Mouse (Mus musculus) myocyte (in vitro differentiated cells): ENCODE data around the gene Abca13. TPM values are rescaled to one million over a fixed set of nuclear protein-coding genes. Genes with fewer than 3 reads are reported as not detected.

Source experiments
- H3K27me3 ChIP-seq: one replicate; pipeline ENCODE4 v1.6.1; 2011; ENCODE audit not compliant: control insufficient read depth, insufficient read depth, insufficient read length
- H3K36me3 ChIP-seq: one replicate; pipeline ENCODE4 v1.6.1; 2011; ENCODE audit not compliant: control insufficient read depth, insufficient read depth
- H3K4me2 ChIP-seq: one replicate; pipeline ENCODE4 v1.6.1; 2011; ENCODE audit warnings: low read depth, control low read depth
- H3K4me3 ChIP-seq: one replicate; pipeline ENCODE4 v1.5.1; 2011; ENCODE audit warnings: mild to moderate bottlenecking, control low read depth, moderate library complexity
- H3K79me2 ChIP-seq: one replicate; pipeline ENCODE4 v1.6.1; 2011; ENCODE audit not compliant: control insufficient read depth, insufficient read depth
- H3ac ChIP-seq: one replicate; pipeline ENCODE4 v1.6.1; 2011; ENCODE audit not compliant: control insufficient read depth, insufficient read length
- CEBPB ChIP-seq: IDR thresholded peaks from 2 replicates; pipeline ENCODE4 v1.6.1; 2011; ENCODE audit warnings: mild to moderate bottlenecking, moderate library complexity; ENCODE audit not compliant: poor library complexity, insufficient read depth, severe bottlenecking
- E2F4 ChIP-seq: IDR thresholded peaks from one replicate; pipeline ENCODE4 v1.6.1; 2011; ENCODE audit warnings: mild to moderate bottlenecking, control low read depth, moderate library complexity; ENCODE audit not compliant: insufficient read depth
- MAX ChIP-seq: IDR thresholded peaks from one replicate; pipeline ENCODE4 v1.6.1; 2011; ENCODE audit warnings: low read depth, mild to moderate bottlenecking, control low read depth
- MYOD1 ChIP-seq, 3 experiments: IDR thresholded peaks; one replicate each; pipeline ENCODE4 v1.6.1; 2011; ENCODE audit warnings: control low read depth in 2 of 3, low read depth in 2 of 3, mild to moderate bottlenecking in 2 of 3, moderate library complexity in 1 of 3; ENCODE audit not compliant: insufficient read length in 2 of 3, control insufficient read depth in 1 of 3
- MYOG ChIP-seq, 3 experiments: IDR thresholded peaks; one replicate each; pipeline ENCODE4 v1.6.1; 2011; ENCODE audit warnings: control low read depth in 2 of 3, low read depth in 2 of 3, mild to moderate bottlenecking in 2 of 3; ENCODE audit not compliant: insufficient read length in 2 of 3, control insufficient read depth in 1 of 3, insufficient read depth in 1 of 3
- POLR2A ChIP-seq: IDR thresholded peaks from one replicate; pipeline ENCODE4 v1.6.1; 2011; ENCODE audit warnings: low read depth, mild to moderate bottlenecking, control low read depth, moderate library complexity; ENCODE audit not compliant: insufficient read length
- POLR2AphosphoS2 ChIP-seq: IDR thresholded peaks from one replicate; pipeline ENCODE4 v1.6.1; 2011; ENCODE audit warnings: low read depth, control low read depth; ENCODE audit not compliant: insufficient read length
- REST ChIP-seq: IDR thresholded peaks from one replicate; pipeline ENCODE4 v1.6.1; 2011; ENCODE audit warnings: mild to moderate bottlenecking, control low read depth, moderate library complexity; ENCODE audit not compliant: insufficient read depth, insufficient read length
- SRF ChIP-seq: IDR thresholded peaks from one replicate; pipeline ENCODE4 v1.6.1; 2011; ENCODE audit warnings: low read depth; ENCODE audit not compliant: control insufficient read depth, insufficient read length
- TCF12 ChIP-seq: IDR thresholded peaks from one replicate; pipeline ENCODE4 v1.6.1; 2011; ENCODE audit warnings: mild to moderate bottlenecking, control low read depth; ENCODE audit not compliant: poor library complexity, insufficient read depth, severe bottlenecking
- TCF3 ChIP-seq: IDR thresholded peaks from one replicate; pipeline ENCODE4 v1.6.1; 2011; ENCODE audit warnings: low read depth, control low read depth; ENCODE audit not compliant: insufficient read length
- USF1 ChIP-seq: IDR thresholded peaks from one replicate; pipeline ENCODE4 v1.6.1; 2011; ENCODE audit warnings: low read depth, mild to moderate bottlenecking, control low read depth, moderate library complexity
- polyA plus RNA-seq: library from polyadenylated mRNA; unstranded; fragments of >200 nt; fragmentation: generic; extraction: Trizol; gene quantifications from one replicate; pipeline ENCODE4 v1.2.1, GENCODE M21; 2012; ENCODE audit warnings: missing spikeins

Abca13 gene
- polyA plus RNA-seq, 1 experiment, result 0.05 TPM

DNA sequence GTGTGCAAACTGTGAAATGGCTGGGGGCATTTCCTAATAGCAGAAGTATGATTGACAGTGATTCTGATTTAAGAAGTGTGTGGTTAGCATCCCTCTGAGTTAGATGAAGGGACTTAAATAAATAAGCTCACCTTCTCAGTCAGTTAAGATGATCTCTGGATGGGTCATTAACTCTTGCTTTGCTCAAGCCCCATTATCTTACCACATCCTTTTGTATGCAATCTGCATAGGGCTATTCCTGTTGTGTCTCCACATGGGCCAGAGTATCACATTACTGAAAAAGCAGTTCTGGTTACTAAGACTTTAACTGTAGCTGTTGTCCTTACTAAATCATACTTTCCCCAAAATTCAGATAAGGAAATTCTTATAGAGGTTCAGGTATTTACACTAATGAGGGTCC, 416.5 kb downstream of the Abca13 start:
- Histone ChIP-seq H3K27me3 (no peaks in the 10 kb centered on the region), H3K4me2 (no peak overlapping the region), H3K79me2 (no peaks in the 10 kb centered on the region), H3K36me3 (no peaks in the 10 kb centered on the region), H3K4me3 (no peak overlapping the region), H3ac (no peak overlapping the region)
- no peak for TF ChIP-seq MAX
- no peak for TF ChIP-seq SRF
- no peak for TF ChIP-seq TCF12
- no peak for TF ChIP-seq POLR2AphosphoS2
- TF ChIP-seq MYOD1 (IDR thresholded peaks at IDR 0.05; ENCODE audit: control insufficient read depth in 1 of 3, insufficient read length in 2 of 3, low read depth in 2 of 3), result no peak

DNA sequence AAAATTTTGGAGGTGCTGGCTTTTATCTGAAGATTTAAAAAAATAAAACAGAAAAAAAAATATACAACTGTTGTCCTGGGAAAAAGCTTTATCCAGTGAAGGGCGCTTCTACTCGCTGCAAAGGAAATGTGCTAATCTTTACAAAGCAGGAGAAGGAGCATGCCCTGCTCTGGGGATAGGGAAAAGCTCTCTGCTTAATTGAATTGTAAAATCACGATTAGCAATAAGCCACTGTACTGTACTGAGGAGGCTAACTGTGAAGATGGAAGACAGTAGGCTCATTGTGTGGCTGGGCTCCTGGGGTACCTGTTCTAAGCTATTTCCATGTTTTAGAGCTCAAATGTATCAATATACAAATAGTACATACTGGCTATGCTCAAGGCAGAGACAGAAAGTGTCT, 417.3 kb downstream of the Abca13 start:
- Histone ChIP-seq H3K4me3 (no peak overlapping the region), H3K36me3 (no peaks in the 10 kb centered on the region), H3K79me2 (no peaks in the 10 kb centered on the region), H3K4me2 (no peak overlapping the region), H3ac (no peak overlapping the region), H3K27me3 (no peaks in the 10 kb centered on the region)
- TF ChIP-seq TCF3 (no peak), POLR2A (no peak), MYOD1 (IDR thresholded peaks at IDR 0.05; ENCODE audit: control insufficient read depth in 1 of 3, insufficient read length in 2 of 3, low read depth in 2 of 3) (no peak), USF1 (no peak), E2F4 (no peak), CEBPB (no peak), SRF (no peak), MYOG (IDR thresholded peaks at IDR 0.05; ENCODE audit: control insufficient read depth in 1 of 3, insufficient read depth in 1 of 3, insufficient read length in 2 of 3, low read depth in 2 of 3) (no peak), POLR2AphosphoS2 (no peak), TCF12 (no peak), REST (no peak)

DNA sequence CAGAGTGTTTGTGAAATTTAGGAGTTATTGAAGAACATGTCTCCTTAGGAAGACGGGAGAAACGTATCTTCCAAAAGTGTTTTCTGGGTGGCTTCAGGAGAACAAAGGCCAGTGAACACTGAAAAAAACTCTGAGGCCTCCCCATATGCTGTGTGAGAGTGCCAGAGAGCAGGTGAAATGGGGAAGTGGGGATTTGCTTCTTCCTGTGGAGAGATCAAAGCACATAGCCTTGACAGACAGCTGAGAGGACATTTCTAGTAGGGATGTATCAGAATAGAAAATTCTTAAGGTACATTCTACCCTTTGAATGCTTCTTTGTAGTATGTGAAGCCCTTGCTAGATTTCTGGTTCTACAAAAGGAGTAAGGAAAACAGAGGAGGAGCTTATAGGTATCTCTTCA, 424.4 kb downstream of the Abca13 start:
- Histone ChIP-seq H3K4me2 (no peak overlapping the region), H3ac (no peak overlapping the region), H3K27me3 (no peaks in the 10 kb centered on the region), H3K79me2 (no peaks in the 10 kb centered on the region), H3K4me3 (no peak overlapping the region), H3K36me3 (no peaks in the 10 kb centered on the region)
- TF ChIP-seq REST, result no peak
- TF ChIP-seq POLR2AphosphoS2, result no peak
- TF ChIP-seq MAX, result no peak

DNA sequence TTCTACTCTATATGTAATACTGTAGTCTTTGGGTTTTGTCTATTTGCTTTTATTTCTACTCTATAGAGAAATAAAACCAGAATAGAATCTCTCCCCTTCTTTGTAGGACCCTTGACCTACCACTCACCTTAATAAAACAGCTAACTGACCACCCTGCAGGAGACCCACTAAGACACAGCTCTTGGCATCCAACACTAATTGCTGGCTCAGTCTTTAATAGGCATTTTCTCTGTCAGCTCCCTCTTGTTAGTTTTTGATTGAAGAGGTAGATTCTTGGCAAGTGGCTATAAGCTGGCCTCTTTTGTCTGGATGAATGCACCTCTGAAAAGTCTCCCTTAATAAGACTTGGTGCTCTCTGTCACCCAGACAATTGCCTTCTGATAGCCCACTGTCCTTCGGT, 424.9 kb downstream of the Abca13 start:
- no peak for TF ChIP-seq USF1
- TF ChIP-seq MYOG (IDR thresholded peaks at IDR 0.05; ENCODE audit: control insufficient read depth in 1 of 3, insufficient read depth in 1 of 3, insufficient read length in 2 of 3, low read depth in 2 of 3), result no peak
- TF ChIP-seq E2F4, result no peak
- no peaks in the 10 kb centered on the region for H3K79me2 ChIP-seq
- no peaks in the 10 kb centered on the region for H3K36me3 ChIP-seq
- H3K27me3 ChIP-seq, result no peaks in the 10 kb centered on the region
- H3K4me2 ChIP-seq, result no peak overlapping the region
- H3K4me3 ChIP-seq, result no peak overlapping the region
- H3ac ChIP-seq, result no peak overlapping the region

DNA sequence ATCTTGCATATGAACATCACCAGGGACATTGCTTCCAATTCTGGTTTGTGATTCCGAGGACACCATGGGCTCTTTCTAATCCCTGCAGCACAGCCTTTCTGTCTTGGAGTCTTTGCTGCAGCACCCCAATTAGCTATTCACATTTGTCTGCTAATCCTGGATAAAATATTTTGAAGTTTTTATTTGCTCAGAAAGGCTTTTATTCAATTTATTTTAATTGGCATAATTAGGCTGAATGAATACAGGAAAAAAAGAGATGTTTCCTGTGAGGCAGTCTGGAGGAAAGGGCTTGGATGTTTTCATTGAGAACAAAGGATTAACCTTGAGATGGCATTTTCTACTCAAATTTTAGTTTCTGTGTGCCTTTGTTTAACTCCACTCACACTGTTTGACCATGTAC, 428.2 kb downstream of the Abca13 start:
- no peak overlapping the region for H3K4me2 ChIP-seq
- TF ChIP-seq E2F4 (no peak), POLR2A (no peak), TCF12 (no peak), MAX (no peak), CEBPB (no peak), USF1 (no peak), REST (no peak), POLR2AphosphoS2 (no peak), MYOG (IDR thresholded peaks at IDR 0.05; ENCODE audit: control insufficient read depth in 1 of 3, insufficient read depth in 1 of 3, insufficient read length in 2 of 3, low read depth in 2 of 3) (no peak), SRF (no peak)

DNA sequence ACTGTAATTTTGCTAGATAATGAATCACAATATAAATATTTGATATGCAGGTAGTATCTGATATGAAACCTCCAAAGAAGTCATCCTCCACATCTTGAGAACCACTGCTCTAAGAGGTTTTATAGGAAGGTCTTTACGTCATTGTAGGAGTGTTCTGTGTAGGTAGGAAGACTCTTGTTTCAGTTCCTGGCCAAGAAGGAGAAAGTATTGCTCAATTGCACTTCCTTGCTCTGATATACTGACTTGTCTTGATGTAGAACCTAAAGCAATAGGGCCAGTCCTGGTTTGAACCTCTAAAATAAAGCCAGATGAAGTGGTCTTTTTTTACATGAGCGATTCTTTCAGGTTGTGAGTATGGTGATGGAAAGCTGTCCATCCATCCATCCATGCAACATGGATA, 431.1 kb downstream of the Abca13 start:
- Histone ChIP-seq H3ac (no peak overlapping the region), H3K79me2 (no peaks in the 10 kb centered on the region), H3K27me3 (no peaks in the 10 kb centered on the region), H3K4me3 (no peak overlapping the region), H3K36me3 (no peaks in the 10 kb centered on the region), H3K4me2 (no peak overlapping the region)
- TF ChIP-seq POLR2A (no peak), E2F4 (no peak), CEBPB (no peak), SRF (no peak), TCF12 (no peak), TCF3 (no peak), MAX (no peak), POLR2AphosphoS2 (no peak), MYOD1 (IDR thresholded peaks at IDR 0.05; ENCODE audit: control insufficient read depth in 1 of 3, insufficient read length in 2 of 3, low read depth in 2 of 3) (no peak), MYOG (IDR thresholded peaks at IDR 0.05; ENCODE audit: control insufficient read depth in 1 of 3, insufficient read depth in 1 of 3, insufficient read length in 2 of 3, low read depth in 2 of 3) (no peak), REST (no peak), USF1 (no peak)

More for the DNA sequence above, 428.2 kb downstream of the Abca13 start:
- Histone ChIP-seq H3ac (no peak overlapping the region), H3K4me3 (no peak overlapping the region), H3K79me2 (no peaks in the 10 kb centered on the region), H3K27me3 (no peaks in the 10 kb centered on the region), H3K36me3 (no peaks in the 10 kb centered on the region)
